Mouse (Mus musculus): ENCODE data around the gene Sod3. TPM values are rescaled to one million over a fixed set of nuclear protein-coding genes. Genes with fewer than 3 reads are reported as not detected.

The Sod3 gene
- 0.11 TPM for polyA plus RNA-seq (2017; shearing (Covaris generic))

DNA sequence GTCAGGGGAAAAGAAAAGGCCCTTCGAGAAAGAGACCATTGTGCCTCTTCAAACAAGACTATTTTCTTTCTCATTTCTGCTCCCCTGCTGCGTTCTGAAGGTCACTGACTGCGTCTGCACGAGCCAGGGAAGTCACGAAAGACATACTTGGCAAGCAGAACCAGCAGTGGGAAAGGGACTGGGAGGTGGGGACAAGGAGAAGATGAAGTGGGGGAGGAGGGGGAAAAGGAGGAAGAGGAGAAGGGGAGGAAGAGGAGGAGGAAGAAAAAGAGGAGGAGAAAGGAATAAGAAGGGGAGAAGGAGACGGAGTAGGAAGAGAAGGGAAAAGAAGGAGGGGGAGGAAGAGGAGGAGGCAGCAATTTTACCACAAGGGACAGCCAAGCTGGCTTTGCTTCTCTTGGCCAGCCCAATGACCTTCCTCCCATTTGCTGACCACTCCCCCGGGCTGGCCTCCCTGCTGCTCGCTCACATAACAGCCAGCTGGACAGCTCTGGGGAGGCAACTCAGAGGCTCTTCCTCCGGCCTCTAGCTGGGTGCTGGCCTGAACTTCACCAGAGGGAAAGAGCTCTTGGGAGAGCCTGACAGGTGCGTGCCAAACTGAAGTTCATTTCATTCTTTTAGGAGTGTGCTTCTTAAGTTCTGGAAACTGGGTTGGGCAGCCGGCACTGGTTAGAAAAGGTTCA is at the start of gene Sod3:
Sod3 (plus strand) TSS at position 324 of the 683 bp plus-strand sequence.

Other genes with a start within 250 kb of the Sod3 start
- gene Dhx15, start 173.3 kb upstream of the Sod3 start, polyA plus RNA-seq (2017; shearing (Covaris generic)): 176 TPM
- gene Ccdc149, start 107.7 kb downstream of the Sod3 start, polyA plus RNA-seq (2017; shearing (Covaris generic)): not detected
- 0.06 TPM for gene Lgi2, start 202.7 kb downstream of the Sod3 start, polyA plus RNA-seq (2017; shearing (Covaris generic))

Measured in CD4-positive, CD25-positive, alpha-beta regulatory T cell (primary cell).